Mouse (Mus musculus) hindbrain, embryonic 11.5 days (tissue): ENCODE results near the gene Slc7a1. TPM values are rescaled to one million over a fixed set of nuclear protein-coding genes. Genes with fewer than 3 reads are reported as not detected.

Experiments
- ATAC-seq: fragments of 200-750 bp; cut with Nextera tagmentation; 2 replicates; pipeline ENCODE4 v1.8.0; 2017; ENCODE audit warnings: mild to moderate bottlenecking, moderate TSS enrichment, moderate library complexity; ENCODE audit not compliant: low FRiP score
- DNase-seq: peaks from one replicate; pipeline ENCODE4 v3.0.0-alpha.2; 2015; ENCODE audit warnings: low spot score
- H3K27ac ChIP-seq: fragments of 300-500 bp; sonication (generic); 2 replicates; pipeline ENCODE4 v1.5.1; 2014; ENCODE audit warnings: mild to moderate bottlenecking, low read depth, low read length
- H3K27me3 ChIP-seq: fragments of 300-500 bp; sonication (generic); 2 replicates; pipeline ENCODE4 v1.6.1; 2014; ENCODE audit warnings: mild to moderate bottlenecking, low read length, moderate library complexity, mixed read lengths; ENCODE audit not compliant: control insufficient read depth, insufficient read depth
- H3K36me3 ChIP-seq: fragments of 300-500 bp; sonication (generic); 2 replicates; pipeline ENCODE4 v1.6.1; 2014; ENCODE audit warnings: mild to moderate bottlenecking, low read length, moderate library complexity, mixed read lengths; ENCODE audit not compliant: control insufficient read depth, insufficient read depth
- H3K4me1 ChIP-seq: fragments of 300-500 bp; sonication (generic); replicated peaks from 2 replicates; pipeline ENCODE4 v1.6.1; 2014; ENCODE audit warnings: low read length, mixed read lengths; ENCODE audit not compliant: control insufficient read depth, insufficient read depth
- H3K4me2 ChIP-seq: fragments of 300-500 bp; sonication (generic); replicated peaks from 2 replicates; pipeline ENCODE4 v1.6.1; 2014; ENCODE audit warnings: mild to moderate bottlenecking, low read depth, low read length
- H3K4me3 ChIP-seq: fragments of 300-500 bp; sonication (generic); 2 replicates; pipeline ENCODE4 v1.5.1; 2014; ENCODE audit warnings: low read depth, low read length
- H3K9ac ChIP-seq: fragments of 300-500 bp; sonication (generic); 2 replicates; pipeline ENCODE4 v1.6.1; 2014; ENCODE audit warnings: low read depth, low read length
- H3K9me3 ChIP-seq: fragments of 300-500 bp; sonication (generic); 2 replicates; pipeline ENCODE4 v1.6.1; 2016; ENCODE audit warnings: low read length; ENCODE audit not compliant: control insufficient read depth
- WGBS: fragments of 180-500 bp; shearing (Covaris S2); extraction: QIAGEN DNeasy Blood & Tissue Kit; methylation state at CpG from one replicate; pipeline ENCODE4 v1.1.7; 2014; 5-methylcytosine and 5-hydroxymethylcytosine counted together
- polyA plus RNA-seq: library from polyadenylated mRNA; unstranded; fragments of >200 nt; fragmentation: Nextera tagmentation; extraction: Ambion mirVana; gene quantifications from 2 replicates; pipeline ENCODE4 v1.2.1, GENCODE M21; 2014

Gene Slc7a1
- polyA plus RNA-seq, 1 experiment from 2014 or later: 20.9 TPM

DNA sequence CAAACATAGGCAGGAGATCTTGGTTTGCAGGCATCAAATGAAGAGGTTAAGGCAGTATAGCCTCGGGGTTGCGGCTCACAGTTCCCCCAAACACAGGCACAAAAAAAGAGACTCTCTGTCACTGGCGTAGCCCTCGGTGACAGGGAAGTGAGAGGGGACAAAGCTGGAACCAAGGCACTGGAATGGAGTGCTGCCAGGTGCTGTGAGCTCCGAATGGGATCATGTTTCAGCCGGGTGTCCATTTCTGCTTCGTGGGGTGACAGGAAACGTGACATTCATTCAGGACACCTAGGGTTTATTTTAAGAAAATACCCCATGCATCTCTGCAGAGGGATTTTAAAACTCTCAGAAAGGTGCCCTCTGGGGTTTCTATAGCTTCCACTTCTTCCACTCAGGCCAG, 45.2 kb downstream of the Slc7a1 start:
- Histone ChIP-seq H3K9me3 (no peaks in the 10 kb centered on the region), H3K27ac (no peak overlapping the region), H3K36me3 (no peaks in the 10 kb centered on the region), H3K9ac (no peak overlapping the region), H3K4me2 (no peak overlapping the region), H3K27me3 (no peaks in the 10 kb centered on the region), H3K4me1 (no peaks in the 10 kb centered on the region), H3K4me3 (no peak overlapping the region)
- 64% methylated on average over 8 of the region's 8 CpGs for WGBS
- ATAC-seq: no peak
- DNase-seq: no peak

DNA sequence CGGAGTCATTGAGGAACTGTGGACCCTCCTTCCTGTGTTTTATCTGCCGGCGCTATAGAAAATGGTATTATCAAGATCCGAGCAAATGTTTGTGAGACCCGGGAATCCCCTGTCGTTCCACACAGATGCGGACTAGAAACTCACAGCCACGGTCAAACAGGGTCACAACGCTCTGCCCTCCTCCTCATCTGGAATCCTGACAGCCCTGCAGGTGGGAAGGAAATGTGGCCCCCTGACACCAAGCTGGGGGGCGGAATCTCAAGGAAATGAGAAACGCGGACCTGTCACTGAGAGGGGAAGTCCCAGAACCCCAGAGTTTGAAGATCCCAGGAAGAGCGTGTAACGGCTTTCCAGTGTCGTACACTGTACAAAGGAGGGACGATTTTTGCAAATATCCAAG, 46.3 kb downstream of the Slc7a1 start:
- H3K9me3 ChIP-seq: no peaks in the 10 kb centered on the region
- DNase-seq (no peak), ATAC-seq (no peak)
- H3K9ac ChIP-seq: no peak overlapping the region
- H3K36me3 ChIP-seq: no peaks in the 10 kb centered on the region
- H3K27ac ChIP-seq: no peak overlapping the region
- H3K4me2 ChIP-seq: no peak overlapping the region
- H3K4me1 ChIP-seq: no peaks in the 10 kb centered on the region
- 73% methylated on average over 16 of the region's 16 CpGs for WGBS
- H3K27me3 ChIP-seq: no peaks in the 10 kb centered on the region
- no peak overlapping the region for H3K4me3 ChIP-seq

DNA sequence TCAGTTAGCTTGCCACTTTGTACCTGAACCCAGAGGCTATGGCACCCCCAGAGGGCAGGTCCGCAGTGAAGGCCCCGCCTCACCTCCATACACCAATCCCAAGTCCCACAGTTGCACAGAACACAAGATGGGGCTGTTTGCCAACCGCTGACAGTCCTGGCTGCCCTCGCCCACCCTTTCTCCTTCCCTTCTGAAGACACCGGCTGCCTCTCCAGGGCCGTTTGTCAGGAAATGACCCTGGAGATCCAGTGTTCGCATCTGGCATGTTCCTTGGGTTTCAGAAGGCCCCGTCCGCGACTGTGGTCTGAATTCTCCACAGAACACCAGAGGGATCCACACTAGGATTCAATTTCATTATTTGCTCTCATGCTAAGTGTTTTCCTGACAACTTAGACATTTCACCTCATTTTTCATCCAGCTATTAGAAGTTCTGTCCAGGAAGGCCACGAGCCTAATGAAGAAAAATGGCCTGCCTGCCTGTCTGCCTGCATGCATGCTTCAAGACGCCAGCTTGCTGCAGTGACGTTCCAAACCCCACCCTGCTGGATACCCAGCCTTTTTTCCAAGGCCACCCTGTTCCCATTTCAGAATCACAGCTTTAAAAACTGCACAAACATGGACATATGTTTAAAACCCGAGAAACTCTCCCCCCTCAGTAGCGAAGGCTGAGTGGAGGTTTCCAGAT, 50.2 kb downstream of the Slc7a1 start:
- Histone ChIP-seq H3K4me1 (no peaks in the 10 kb centered on the region), H3K4me3 (no peak overlapping the region), H3K27me3 (no peaks in the 10 kb centered on the region), H3K9ac (no peak overlapping the region), H3K9me3 (no peaks in the 10 kb centered on the region), H3K27ac (no peak overlapping the region; the same call in 1 of the 2 replicates), H3K4me2 (no peak overlapping the region), H3K36me3 (no peaks in the 10 kb centered on the region)
- no peak for ATAC-seq
- 72% methylated on average over 15 of the region's 15 CpGs for WGBS
- peak; percentile 18 for DNase-seq

DNA sequence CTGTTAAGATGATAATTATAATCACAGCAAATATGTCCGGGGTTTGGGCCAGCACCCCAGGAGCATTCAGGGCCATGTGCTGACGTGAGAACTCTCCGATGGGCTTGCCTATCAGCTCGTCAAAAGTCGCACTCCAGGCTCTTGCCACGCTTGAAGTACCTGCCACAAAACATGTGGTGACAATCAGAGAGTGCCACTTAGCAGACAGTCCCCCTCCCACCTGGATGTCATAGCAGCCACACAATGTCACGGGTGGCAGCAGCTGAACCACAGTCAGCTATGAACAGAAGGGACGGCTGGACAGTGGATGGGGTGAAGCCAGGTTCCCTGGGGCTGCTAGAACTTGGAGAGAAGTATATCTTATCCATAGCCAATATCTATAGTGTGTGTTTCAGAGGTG, 51.6 kb downstream of the Slc7a1 start:
- no peak overlapping the region for H3K4me3 ChIP-seq
- H3K27ac ChIP-seq: no peak overlapping the region
- no peaks in the 10 kb centered on the region for H3K9me3 ChIP-seq
- H3K36me3 ChIP-seq: no peaks in the 10 kb centered on the region
- H3K27me3 ChIP-seq: no peaks in the 10 kb centered on the region
- DNase-seq (no peak), ATAC-seq (no peak)
- H3K4me2 ChIP-seq: no peak overlapping the region
- H3K4me1 ChIP-seq: no peaks in the 10 kb centered on the region
- H3K9ac ChIP-seq: no peak overlapping the region
- WGBS: 79% methylated on average over 8 of the region's 8 CpGs

DNA sequence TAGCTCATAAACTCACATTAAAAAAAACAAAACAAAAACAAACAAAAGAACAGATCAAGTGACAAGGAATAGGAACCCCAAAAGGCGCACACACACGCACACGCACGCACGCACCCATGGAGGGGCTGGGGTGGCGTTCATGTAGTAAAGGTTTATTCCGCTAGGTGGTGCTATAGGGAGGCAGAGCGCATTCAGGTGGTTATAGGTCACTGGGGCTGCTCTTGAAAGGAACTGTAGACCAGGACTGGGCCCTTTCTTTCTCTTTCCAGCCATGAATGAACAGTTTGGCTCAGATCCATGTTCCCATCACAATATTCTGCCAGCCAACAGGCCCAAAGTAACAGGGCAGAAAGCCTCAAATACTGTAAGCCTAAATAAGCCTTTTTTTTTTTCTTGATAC, 53.2 kb downstream of the Slc7a1 start:
- DNase-seq (peak; percentile 26), ATAC-seq (no peak)

DNA sequence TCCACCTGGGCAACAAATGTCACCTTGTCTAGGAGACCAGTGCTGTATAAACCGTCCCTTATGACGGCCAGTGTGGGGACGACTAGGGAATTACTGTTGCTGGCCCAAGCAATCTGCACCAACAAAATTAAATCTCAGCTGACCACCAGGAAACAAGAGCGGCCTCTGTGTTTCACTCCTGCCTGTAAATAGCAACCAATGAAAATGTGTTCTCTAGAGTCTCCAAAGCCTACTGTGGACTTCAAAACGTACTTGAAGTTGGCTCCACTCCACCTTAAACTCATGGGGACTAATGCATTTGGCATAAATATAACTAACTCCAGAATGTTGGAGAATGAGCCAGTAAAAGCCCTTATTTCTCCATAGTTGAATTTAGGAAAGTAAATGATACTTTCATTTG, 55.3 kb downstream of the Slc7a1 start:
- Histone ChIP-seq H3K36me3 (no peaks in the 10 kb centered on the region), H3K27ac (no peak overlapping the region), H3K9me3 (no peaks in the 10 kb centered on the region), H3K4me1 (no peaks in the 10 kb centered on the region), H3K4me3 (no peak overlapping the region), H3K4me2 (no peak overlapping the region), H3K27me3 (no peaks in the 10 kb centered on the region), H3K9ac (no peak overlapping the region)
- WGBS: 88% methylated on average over 5 of the region's 5 CpGs
- ATAC-seq: no peak
- no peak for DNase-seq

More for the DNA sequence above, 53.2 kb downstream of the Slc7a1 start:
- Histone ChIP-seq H3K9ac (no peak overlapping the region), H3K9me3 (no peaks in the 10 kb centered on the region), H3K36me3 (no peaks in the 10 kb centered on the region), H3K4me1 (no peaks in the 10 kb centered on the region), H3K4me2 (no peak overlapping the region), H3K4me3 (no peak overlapping the region), H3K27ac (no peak overlapping the region), H3K27me3 (no peaks in the 10 kb centered on the region)
- WGBS: 76% methylated on average over 8 of the region's 8 CpGs

DNA sequence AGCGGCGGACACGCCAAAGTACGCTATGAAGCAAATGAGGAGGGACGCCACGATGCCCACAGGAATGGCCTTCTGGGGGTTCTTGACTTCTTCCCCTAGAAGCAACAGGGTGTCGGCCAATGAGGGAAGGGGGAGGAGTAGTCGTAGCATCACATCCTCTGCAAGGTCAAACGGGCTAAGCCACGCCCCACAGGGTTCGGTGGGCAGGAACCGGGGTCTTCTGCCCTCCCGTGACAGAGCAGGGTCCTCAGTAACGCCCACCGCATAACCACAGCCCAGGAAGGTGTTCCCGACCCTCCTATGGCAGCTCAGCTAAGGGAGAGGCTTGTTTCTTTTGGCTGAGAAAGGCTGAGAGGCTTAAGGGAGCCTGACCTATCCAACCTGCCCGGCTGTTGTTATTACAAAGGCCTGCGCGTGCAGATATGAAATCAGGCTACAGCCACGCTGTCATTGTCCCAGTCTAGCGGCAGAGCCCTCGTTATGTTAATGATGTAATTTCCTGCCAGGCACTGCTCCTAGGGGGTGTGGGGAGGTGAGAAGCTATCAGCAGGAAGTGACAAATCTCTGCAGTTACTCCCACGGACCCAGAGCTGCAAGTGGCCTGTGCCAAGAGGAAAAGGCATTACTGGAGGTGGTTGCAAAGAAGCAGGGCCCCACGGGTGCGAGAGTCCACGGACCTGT, 57.5 kb downstream of the Slc7a1 start:
- no peaks in the 10 kb centered on the region for H3K9me3 ChIP-seq
- DNase-seq: peak; percentile 36
- WGBS: 43% methylated on average over 26 of the region's 26 CpGs
- H3K27ac ChIP-seq: no peak overlapping the region
- no peaks in the 10 kb centered on the region for H3K4me1 ChIP-seq
- peak overlapping the region; percentile 40 for H3K9ac ChIP-seq
- peak overlapping the region; percentile 13; the same call in 1 of the 2 replicates for H3K4me3 ChIP-seq
- H3K27me3 ChIP-seq: no peaks in the 10 kb centered on the region
- no peaks in the 10 kb centered on the region for H3K36me3 ChIP-seq
- ATAC-seq: peak; percentile 59; the same call in 1 of the 2 replicates
- peak overlapping the region; percentile 25; the same call in 1 of the 2 replicates for H3K4me2 ChIP-seq

DNA sequence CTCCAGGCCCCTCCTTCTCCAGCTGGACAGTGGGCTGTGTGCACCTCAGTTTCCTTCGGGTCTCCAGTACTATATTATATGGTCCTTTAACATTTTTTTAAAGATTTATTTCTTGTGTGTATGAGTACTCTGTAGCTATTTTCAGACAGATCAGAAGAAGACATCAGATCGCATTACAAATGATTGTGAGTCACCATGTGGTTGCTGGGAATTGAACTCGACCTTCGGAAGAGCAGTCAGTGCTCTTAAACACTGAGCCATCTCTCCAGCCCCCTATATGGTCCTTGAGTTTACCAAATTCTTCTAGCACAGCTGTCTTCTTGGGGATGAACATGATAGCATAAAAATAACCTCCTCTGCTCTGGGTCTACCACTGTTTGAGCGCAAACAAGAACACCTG, 60.6 kb downstream of the Slc7a1 start:
- Histone ChIP-seq H3K4me3 (no peak overlapping the region), H3K4me2 (no peak overlapping the region), H3K36me3 (no peaks in the 10 kb centered on the region), H3K27me3 (no peaks in the 10 kb centered on the region), H3K4me1 (no peaks in the 10 kb centered on the region), H3K9ac (no peak overlapping the region), H3K27ac (no peak overlapping the region), H3K9me3 (no peaks in the 10 kb centered on the region)
- WGBS: 91% methylated on average over 5 of the region's 5 CpGs
- ATAC-seq (no peak), DNase-seq (no peak)

DNA sequence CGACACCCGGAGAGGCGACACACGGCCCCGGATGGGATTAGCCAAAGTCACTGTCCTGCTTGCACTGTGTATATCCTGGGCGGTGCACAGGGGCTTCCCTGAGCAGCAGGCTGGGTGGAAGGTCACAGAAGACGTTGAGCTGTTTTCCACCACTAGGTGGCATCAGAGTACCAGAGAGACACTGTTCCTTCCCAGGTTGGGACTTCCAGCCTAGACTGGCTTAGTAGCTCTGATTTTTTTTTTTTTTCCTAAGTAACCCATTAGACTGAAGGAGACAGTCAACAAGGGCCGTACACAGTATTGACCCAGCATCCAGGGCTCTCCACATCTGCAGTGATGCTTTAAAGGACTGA, 67.1 kb downstream of the Slc7a1 start:
- H3K27me3 ChIP-seq: no peaks in the 10 kb centered on the region
- peak; percentile 87 for DNase-seq
- no peak overlapping the region for H3K9ac ChIP-seq
- no peaks in the 10 kb centered on the region for H3K4me1 ChIP-seq
- no peaks in the 10 kb centered on the region for H3K9me3 ChIP-seq
- H3K27ac ChIP-seq: no peak overlapping the region
- H3K4me3 ChIP-seq: no peak overlapping the region
- no peak overlapping the region for H3K4me2 ChIP-seq
- ATAC-seq: peak; percentile 69
- 35% methylated on average over 8 of the region's 8 CpGs for WGBS
- H3K36me3 ChIP-seq: no peaks in the 10 kb centered on the region
